Mouse (Mus musculus) midbrain, postnatal 0 days (tissue): Measurements from ENCODE around the gene Wdr62. TPM values are rescaled to one million over a fixed set of nuclear protein-coding genes. Genes with fewer than 3 reads are reported as not detected.
"Not testable (repeated sequence)": the region's sequence is repeated elsewhere in the genome, so short reads cannot be mapped to it uniquely, and the experiment has no call there.

Experiments used
- ATAC-seq: fragments of 200-750 bp; cut with Nextera tagmentation; 2 replicates; pipeline ENCODE4 v1.8.0; 2017; ENCODE audit warnings: moderate number of reproducible peaks, mild to moderate bottlenecking, moderate TSS enrichment, moderate library complexity; ENCODE audit not compliant: low FRiP score
- DNase-seq: peaks from one replicate; pipeline ENCODE4 v3.0.0-alpha.2; 2015; ENCODE audit warnings: low spot score
- H3K27ac ChIP-seq: fragments of 300-500 bp; sonication (generic); 2 replicates; pipeline ENCODE4 v1.5.1; 2014; ENCODE audit warnings: low read depth, mild to moderate bottlenecking, low read length, mixed read lengths
- H3K27me3 ChIP-seq: fragments of 300-500 bp; sonication (generic); 2 replicates; pipeline ENCODE4 v1.6.1; 2014; ENCODE audit warnings: low read length, control low read depth, mixed read lengths; ENCODE audit not compliant: insufficient read depth
- H3K36me3 ChIP-seq: fragments of 300-500 bp; sonication (generic); 2 replicates; pipeline ENCODE4 v1.6.1; 2014; ENCODE audit warnings: low read length, control low read depth, mixed read lengths; ENCODE audit not compliant: insufficient read depth
- H3K4me1 ChIP-seq: fragments of 300-500 bp; sonication (generic); 2 replicates; pipeline ENCODE4 v1.6.1; 2014; ENCODE audit warnings: mild to moderate bottlenecking, control low read depth, antibody characterized with exemption, low read length, mixed read lengths; ENCODE audit not compliant: insufficient read depth
- H3K4me2 ChIP-seq: fragments of 300-500 bp; sonication (generic); 2 replicates; pipeline ENCODE4 v1.6.1; 2014; ENCODE audit warnings: low read depth, mild to moderate bottlenecking, low read length, mixed read lengths; ENCODE audit not compliant: poor library complexity, severe bottlenecking
- H3K4me3 ChIP-seq: fragments of 300-500 bp; sonication (generic); 2 replicates; pipeline ENCODE4 v1.5.1; 2014; ENCODE audit warnings: low read depth, mild to moderate bottlenecking, low read length, moderate library complexity
- H3K9ac ChIP-seq: fragments of 300-500 bp; sonication (generic); replicated peaks from 2 replicates; pipeline ENCODE4 v1.6.1; 2014; ENCODE audit warnings: mild to moderate bottlenecking, low read length, moderate library complexity, mixed read lengths; ENCODE audit not compliant: poor library complexity, severe bottlenecking
- H3K9me3 ChIP-seq: fragments of 300-500 bp; sonication (generic); 2 replicates; pipeline ENCODE4 v1.6.1; 2016; ENCODE audit warnings: low read length, control low read depth
- CTCF ChIP-seq: IDR thresholded peaks from 2 replicates; pipeline ENCODE4 v1.5.1; 2016; ENCODE audit warnings: antibody characterized with exemption, mild to moderate bottlenecking
- WGBS: fragments of 180-500 bp; shearing (Covaris S2); extraction: QIAGEN DNeasy Blood & Tissue Kit; methylation state at CpG from one replicate; pipeline ENCODE4 v1.1.7; 2014; 5-methylcytosine and 5-hydroxymethylcytosine counted together
- polyA plus RNA-seq: library from polyadenylated mRNA; unstranded; fragments of >200 nt; fragmentation: Nextera tagmentation; extraction: Ambion mirVana; gene quantifications from 2 replicates; pipeline ENCODE4 v1.2.1, GENCODE M21; 2015
- total RNA-seq: library from RNA; depleted of rRNA; stranded (reverse); fragments of >200 nt; gene quantifications from 2 replicates; pipeline ENCODE4 v1.2.3, GENCODE M21; 2014

Wdr62 gene
- total and polyA plus RNA-seq, 2 experiments from 2014 or later: 1.7 to 4.1 TPM

DNA sequence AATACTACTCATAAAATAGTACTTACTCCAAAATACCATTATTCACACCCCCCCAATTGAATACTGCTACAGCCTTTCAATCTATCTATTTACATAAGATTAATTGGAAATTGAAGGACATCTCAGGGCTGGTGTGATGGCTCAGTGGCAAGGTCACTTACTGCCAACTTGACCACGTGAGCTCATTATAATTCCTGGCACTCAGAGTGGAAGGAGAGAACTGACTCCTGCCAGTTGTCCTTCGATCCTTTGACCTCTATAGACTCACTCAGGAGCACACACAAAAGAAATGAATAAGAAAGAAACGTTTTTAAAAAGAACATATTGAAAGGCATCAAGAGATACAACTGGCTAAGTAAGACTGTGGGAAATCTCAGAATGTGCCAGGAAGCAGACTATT is 64.3 kb downstream of the Wdr62 start:
- no peaks in the 10 kb centered on the region for H3K36me3 ChIP-seq
- no peak for TF ChIP-seq CTCF

DNA sequence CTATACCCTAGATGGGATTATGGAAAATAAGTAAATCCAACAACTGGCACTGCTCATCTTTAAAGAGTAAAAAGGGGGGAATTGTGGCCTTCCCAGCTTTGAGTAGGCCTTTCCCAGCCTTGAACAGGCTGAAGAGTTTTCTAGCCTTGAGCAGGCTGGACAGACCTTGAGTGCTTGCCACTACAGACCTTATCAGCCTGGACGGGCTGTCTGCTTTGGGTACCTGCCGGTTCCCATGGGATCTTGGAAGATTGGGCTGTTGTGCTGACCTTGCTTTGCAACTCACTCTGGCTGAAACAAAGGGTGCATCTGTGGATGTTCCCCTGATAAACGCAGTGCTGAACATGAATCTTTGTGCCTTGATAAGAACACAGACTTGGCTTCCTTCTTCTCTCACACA is 66.3 kb downstream of the Wdr62 start:
- no peak overlapping the region for H3K27ac ChIP-seq
- no peak for TF ChIP-seq CTCF
- H3K4me3 ChIP-seq: no peak overlapping the region
- no peak for ATAC-seq
- H3K4me1 ChIP-seq: no peaks in the 10 kb centered on the region
- H3K9ac ChIP-seq: no peak overlapping the region
- H3K4me2 ChIP-seq: no peak overlapping the region
- no peak for DNase-seq
- 93% methylated on average over 3 of the region's 3 CpGs for WGBS
- H3K9me3 ChIP-seq: no peaks in the 10 kb centered on the region
- H3K36me3 ChIP-seq: no peaks in the 10 kb centered on the region
- H3K27me3 ChIP-seq: no peaks in the 10 kb centered on the region

More for the DNA sequence above, 64.3 kb downstream of the Wdr62 start:
- no peaks in the 10 kb centered on the region for H3K27me3 ChIP-seq
- H3K27ac ChIP-seq: peak overlapping the region; percentile 67; the same call in 1 of the 2 replicates
- DNase-seq: no peak
- no peak overlapping the region for H3K4me3 ChIP-seq
- no peaks in the 10 kb centered on the region for H3K9me3 ChIP-seq
- no peak overlapping the region for H3K9ac ChIP-seq
- no peaks in the 10 kb centered on the region for H3K4me1 ChIP-seq
- whole genome bisulfite sequencing: 63% methylated on average over 3 of the region's 3 CpGs
- ATAC-seq: no peak
- no peak overlapping the region for H3K4me2 ChIP-seq

DNA sequence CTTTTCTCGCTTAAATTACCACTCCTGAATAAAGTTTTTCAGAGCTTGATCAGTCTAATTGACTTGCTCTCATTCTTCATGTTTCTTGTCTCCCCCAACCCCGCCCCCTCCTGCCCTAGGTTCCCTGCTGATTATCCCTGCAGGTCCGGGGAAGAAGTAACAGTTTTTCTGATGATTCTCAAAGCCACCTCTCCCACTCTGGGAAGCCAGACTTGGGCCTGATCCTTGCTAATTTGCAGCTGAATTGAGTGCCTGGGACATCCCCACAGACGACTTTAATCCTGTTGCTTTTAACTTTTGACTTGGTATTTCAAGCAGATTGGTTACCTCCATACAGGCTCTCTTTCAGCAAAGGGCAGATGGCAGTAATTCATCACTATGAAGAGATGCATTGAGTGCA is 69.2 kb downstream of the Wdr62 start:
- DNase-seq (no peak), ATAC-seq (no peak)
- Histone ChIP-seq H3K36me3 (no peaks in the 10 kb centered on the region), H3K4me1 (no peaks in the 10 kb centered on the region), H3K9me3 (no peaks in the 10 kb centered on the region), H3K27ac (no peak overlapping the region), H3K4me3 (no peak overlapping the region), H3K9ac (no peak overlapping the region), H3K27me3 (no peaks in the 10 kb centered on the region), H3K4me2 (no peak overlapping the region)
- no peak for TF ChIP-seq CTCF
- WGBS: 19% methylated on average over 4 of the region's 4 CpGs

DNA sequence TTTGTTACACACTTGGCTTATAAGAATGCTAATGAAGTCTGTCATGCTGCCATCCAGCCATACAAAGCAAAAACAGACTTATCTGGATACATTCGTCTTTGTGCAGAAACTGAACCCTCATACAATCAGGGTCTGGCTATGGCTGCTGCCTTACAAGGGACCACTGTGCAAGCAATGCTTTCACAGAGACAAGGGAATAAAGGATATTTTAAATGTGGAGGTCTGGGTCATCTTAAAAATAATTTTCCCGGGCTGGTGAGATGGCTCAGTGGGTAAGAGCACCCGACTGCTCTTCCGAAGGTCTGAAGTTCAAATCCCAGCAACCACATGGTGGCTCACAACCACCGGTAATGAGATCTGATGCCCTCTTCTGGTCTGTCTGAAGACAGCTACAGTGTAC is 73.9 kb downstream of the Wdr62 start:
- H3K4me1 ChIP-seq, DNase-seq, H3K4me2 ChIP-seq, H3K4me3 ChIP-seq, H3K27ac ChIP-seq, H3K9me3 ChIP-seq, H3K9ac ChIP-seq, ATAC-seq, H3K36me3 ChIP-seq, H3K27me3 ChIP-seq: not testable (repeated sequence)
- 0 out of 2 replicates have a peak, but pooled peaks have one; percentile 10 for TF ChIP-seq CTCF
- WGBS: 41% methylated on average over 5 of the region's 5 CpGs

- no peak overlapping the region for H3K4me3 ChIP-seq
- DNase-seq: peak; percentile 69
- H3K27me3 ChIP-seq: no peaks in the 10 kb centered on the region
- WGBS: 5% methylated on average over 2 of the region's 2 CpGs
- H3K36me3 ChIP-seq: no peaks in the 10 kb centered on the region
- H3K27ac ChIP-seq: no peak overlapping the region
- no peaks in the 10 kb centered on the region for H3K9me3 ChIP-seq
- H3K9ac ChIP-seq: no peak overlapping the region
- no peak for ATAC-seq
- peak; percentile 86 for TF ChIP-seq CTCF
- H3K4me2 ChIP-seq: no peak overlapping the region
- H3K4me1 ChIP-seq: no peaks in the 10 kb centered on the region
Measured at GRCm38 (mm10) chr7:30205383-30205782, 74.8 kb downstream of the Wdr62 start.

DNA sequence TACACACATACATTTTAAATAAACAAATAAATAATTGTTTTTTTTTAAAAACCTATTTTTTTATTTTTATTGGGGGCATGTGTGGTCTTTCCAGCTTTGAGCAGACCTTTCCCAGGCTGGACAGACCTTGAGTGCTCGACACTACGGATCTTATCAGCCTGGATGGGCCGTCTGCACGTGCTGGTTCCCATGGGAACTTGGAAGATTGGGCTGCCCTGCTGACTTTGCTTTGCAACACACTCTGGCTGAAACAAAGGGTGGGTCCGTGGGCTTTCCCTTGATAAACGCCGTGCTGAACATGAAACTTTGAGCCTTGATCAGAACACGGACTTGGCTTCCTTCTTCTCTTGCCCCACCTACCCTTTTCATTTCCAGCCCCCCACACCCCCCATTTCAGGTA is 75.8 kb downstream of the Wdr62 start:
- WGBS: 15% methylated on average over 8 of the region's 8 CpGs
- no peak for TF ChIP-seq CTCF
- DNase-seq: no peak
- no peaks in the 10 kb centered on the region for H3K9me3 ChIP-seq
- H3K4me3 ChIP-seq: no peak overlapping the region
- H3K9ac ChIP-seq: no peak overlapping the region
- H3K27ac ChIP-seq: no peak overlapping the region
- ATAC-seq: no peak
- H3K4me2 ChIP-seq: no peak overlapping the region
- H3K27me3 ChIP-seq: no peaks in the 10 kb centered on the region
- H3K36me3 ChIP-seq: no peaks in the 10 kb centered on the region
- H3K4me1 ChIP-seq: no peaks in the 10 kb centered on the region
